Comparison of ENCODE assay signal across 12 mouse cellular contexts in genomic region chr11:103265211-103265610, GRCm38 (mm10). TPM values are rescaled to one million over a fixed set of nuclear protein-coding genes. Genes with fewer than 3 reads are reported as not detected.
DNase-seq lines count a peak whose midpoint lies in the region; ATAC-seq and TF ChIP-seq lines count a peak whose summit lies in the region.
"Had no signal": no experiment of that assay in that cellular context is flagged by ENCODE, and none has a peak within 500 bp of the region (broad histone marks: within the 10 kb centered on the region; RNA-seq: fewer than 3 reads in every experiment).

No protein-coding gene starts in this region.

- no peaks in the 10 kb centered on the region for H3K9me3 ChIP-seq in megakaryocyte, embryonic 14.5 days
- H3K9me3 ChIP-seq: embryonic facial prominence, embryonic 12.5 days had no signal

- 7% methylated on average over 7 of the region's 7 CpGs for WGBS in spleen, adult 2 months

- H3K36me3 ChIP-seq in spleen, adult 2 months (ENCODE audit: control insufficient read depth, insufficient read depth, low read length) = no peaks in the 10 kb centered on the region
- H3K36me3 ChIP-seq in megakaryocyte, embryonic 14.5 days (replicated peaks; ENCODE audit: low read length) = no peaks in the 10 kb centered on the region
- H3K36me3 ChIP-seq: embryonic facial prominence, embryonic 12.5 days had no signal

- TF ChIP-seq CTCF in spleen, adult 2 months (IDR thresholded peaks at IDR 0.05; ENCODE audit: extremely low read depth, insufficient read depth, insufficient read length, insufficient replicate concordance) = no peak

- no peak for TF ChIP-seq POLR2A in spleen, adult 2 months (IDR thresholded peaks at IDR 0.05; ENCODE audit: low read depth, low read length)

- intact Hi-C loops in heart, postnatal 14 days (cut with DNase I) = no loop called here

- ATAC-seq in frontal cortex, adult (ENCODE audit: low TSS enrichment) = no peak

- DNase-seq in heart, adult 11 months = peak; percentile 92
- DNase-seq in heart, postnatal 14 days = no peak
- DNase-seq in spleen, adult 2 months (ENCODE audit: low read depth in 1 of 2, low spot score in 2 of 2) = no peak
- DNase-seq in spleen, postnatal 4 days (ENCODE audit: low spot score in 2 of 2) = no peak
- DNase-seq in urinary bladder, postnatal 14 days (ENCODE audit: low spot score) = no peak
- DNase-seq in cerebellum, adult 18-20 months = no peak
- DNase-seq: adrenal gland, postnatal 25 days; right cerebral cortex, postnatal 25 days had no signal

- H3K4me1 ChIP-seq in spleen, adult 2 months (ENCODE audit: control insufficient read depth, insufficient read depth, insufficient read length) = peaks cover 26% of the 10 kb centered on the region; the same call in 1 of the 2 replicates
- H3K4me1 ChIP-seq in megakaryocyte, embryonic 14.5 days = peaks cover 70% of the 10 kb centered on the region

- peak overlapping the region; percentile 62; the same call in 1 of the 2 replicates for H3K4me3 ChIP-seq in spleen, adult 2 months (ENCODE audit: extremely low read depth, insufficient read depth, insufficient read length)
- peak overlapping the region; percentile 71 for H3K4me3 ChIP-seq in megakaryocyte, embryonic 14.5 days (replicated peaks)
- H3K4me3 ChIP-seq: embryonic facial prominence, embryonic 12.5 days had no signal

- H3K27ac ChIP-seq in spleen, adult 2 months (ENCODE audit: insufficient read depth, low read length) = peak overlapping the region; percentile 86
- H3K27ac ChIP-seq: embryonic facial prominence, embryonic 12.5 days had no signal

- H3K27me3 ChIP-seq in spleen, adult 2 months (ENCODE audit: control insufficient read depth, insufficient read depth, low read length) = no peaks in the 10 kb centered on the region
- no peaks in the 10 kb centered on the region for H3K27me3 ChIP-seq in megakaryocyte, embryonic 14.5 days (replicated peaks)
- H3K27me3 ChIP-seq: embryonic facial prominence, embryonic 12.5 days had no signal

RNA-seq across cellular contexts. Expression of gene Map3k14, which starts 2.1 kb away (rescaled TPM):
- 1 to 10 TPM; 3.5 to 4.0 TPM for total RNA-seq in heart, postnatal 14 days (2021)
- polyA plus RNA-seq in spleen, adult 2 months (2012; rRNA removed) = 49.6 and 57.7 TPM in 2 replicates
- polyA plus RNA-seq in megakaryocyte, embryonic 14.5 days (2012; ENCODE audit: insufficient read depth, low replicate concordance) = 1.0 and 2.3 TPM in 2 replicates

RNA-seq across cellular contexts. Expression of gene Spata32, which starts 47.0 kb away (rescaled TPM):
- total RNA-seq in heart, postnatal 14 days (2021) = not detected
- polyA plus RNA-seq in spleen, adult 2 months (2012; rRNA removed) = not detected in 2 replicates
- polyA plus RNA-seq in megakaryocyte, embryonic 14.5 days (2012; ENCODE audit: insufficient read depth, low replicate concordance) = not detected in 2 replicates
- total RNA-seq: adrenal gland, postnatal 25 days had no signal
- polyA plus RNA-seq: embryonic facial prominence, embryonic 12.5 days; heart, embryonic 14.5 days had no signal

RNA-seq across cellular contexts. Expression of gene 1700023F06Rik, which starts 56.9 kb away (rescaled TPM):
- not detected for total RNA-seq in heart, postnatal 14 days (2021)
- not detected in 2 replicates for polyA plus RNA-seq in spleen, adult 2 months (2012; rRNA removed)
- not detected in 2 replicates for polyA plus RNA-seq in megakaryocyte, embryonic 14.5 days (2012; ENCODE audit: insufficient read depth, low replicate concordance)
- total RNA-seq: adrenal gland, postnatal 25 days had no signal

Comparison
In these comparisons a context has a peak if more than half of its experiments do, and no peak if none do; other contexts are left out.
1. RNA of gene Map3k14, which starts 2.1 kb away (polyA plus RNA-seq): 49.6 to 57.7 TPM in spleen, adult 2 months; 1.0 to 2.3 TPM in megakaryocyte, embryonic 14.5 days; every median in the first group is over 10 times any median in the second.